Comparison of ENCODE assay signal across 8 mouse cellular contexts in genomic region chr5:135933222-135933899, GRCm38 (mm10). TPM values are rescaled to one million over a fixed set of nuclear protein-coding genes. Genes with fewer than 3 reads are reported as not detected.
A peak's percentile ranks its signal among the peaks of the same experiment; 100 is the strongest.
DNase-seq lines count a peak whose midpoint lies in the region; ATAC-seq and TF ChIP-seq lines count a peak whose summit lies in the region.

No protein-coding gene starts in this region.

- peaks cover 35% of the 10 kb centered on the region for H3K4me1 ChIP-seq in erythroblast, embryonic 14.5 days (ENCODE audit: control insufficient read depth)
- peaks cover 38% of the 10 kb centered on the region for H3K4me1 ChIP-seq in forebrain, embryonic 12.5 days
- H3K4me1 ChIP-seq in liver, embryonic 13.5 days (replicated peaks) = peaks cover 50% of the 10 kb centered on the region

- H3K9ac ChIP-seq in forebrain, embryonic 12.5 days = peak overlapping the region; percentile 97
- peak overlapping the region; percentile 95 for H3K9ac ChIP-seq in liver, embryonic 13.5 days

- DNase-seq in liver, embryonic 13.5 days = no peak
- DNase-seq in layer of hippocampus, adult 8-10 months (ENCODE audit: low spot score in 2 of 2) = no peak
- no peak for DNase-seq in kidney, postnatal 14 days
- no peak for DNase-seq in cerebellum, postnatal 14 days

- H3ac ChIP-seq in C2C12 (ENCODE audit: control insufficient read depth, insufficient read length, low read depth) = peak overlapping the region; percentile 82

- peak overlapping the region; percentile 99 for H3K4me3 ChIP-seq in erythroblast, embryonic 14.5 days (replicated peaks)
- H3K4me3 ChIP-seq in C2C12 (ENCODE audit: insufficient read depth, poor library complexity, severe bottlenecking) = peak overlapping the region; percentile 94
- peak overlapping the region; percentile 92 for H3K4me3 ChIP-seq in forebrain, embryonic 12.5 days (replicated peaks)
- peak overlapping the region; percentile 98 for H3K4me3 ChIP-seq in liver, embryonic 13.5 days (replicated peaks)

- peak overlapping the region; percentile 98 for H3K27ac ChIP-seq in forebrain, embryonic 12.5 days
- H3K27ac ChIP-seq in liver, embryonic 13.5 days = peak overlapping the region; percentile 98

- peaks cover 59% of the 10 kb centered on the region for H3K79me3 ChIP-seq in C2C12 (ENCODE audit: low read depth)

- TF ChIP-seq CTCF in C2C12 (IDR thresholded peaks at IDR 0.05; ENCODE audit: control insufficient read depth, insufficient read depth, insufficient read length) = no peak

- H3K9me3 ChIP-seq in erythroblast, embryonic 14.5 days (ENCODE audit: control insufficient read depth, low read length) = no peaks in the 10 kb centered on the region
- H3K9me3 ChIP-seq in forebrain, embryonic 12.5 days = no peaks in the 10 kb centered on the region
- no peaks in the 10 kb centered on the region for H3K9me3 ChIP-seq in liver, embryonic 13.5 days (replicated peaks)

- H3K4me2 ChIP-seq in forebrain, embryonic 12.5 days = peak overlapping the region; percentile 65
- H3K4me2 ChIP-seq in liver, embryonic 13.5 days = peak overlapping the region; percentile 93

- 14% methylated on average over 12 of the region's 12 CpGs for WGBS in forebrain, embryonic 12.5 days
- 11% methylated on average over 12 of the region's 12 CpGs for whole genome bisulfite sequencing in liver, embryonic 13.5 days (ENCODE audit: insufficient replicate concordance)

- peaks cover 39% of the 10 kb centered on the region for H3K36me3 ChIP-seq in erythroblast, embryonic 14.5 days (ENCODE audit: control insufficient read depth)
- peaks cover 43% of the 10 kb centered on the region for H3K36me3 ChIP-seq in C2C12 (ENCODE audit: control insufficient read depth, insufficient read depth)
- H3K36me3 ChIP-seq in forebrain, embryonic 12.5 days (replicated peaks) = peaks cover 39% of the 10 kb centered on the region
- peaks cover 39% of the 10 kb centered on the region for H3K36me3 ChIP-seq in liver, embryonic 13.5 days

- no peak for ATAC-seq in erythroblast, adult 5-6 weeks (replicated peaks; ENCODE audit: low FRiP score, poor library complexity, severe bottlenecking)
- no peak for ATAC-seq in forebrain, embryonic 12.5 days (ENCODE audit: low FRiP score)
- no peak for ATAC-seq in liver, embryonic 13.5 days (ENCODE audit: low read depth)

- H3K79me2 ChIP-seq in C2C12 (ENCODE audit: control insufficient read depth, insufficient read depth) = peaks cover 61% of the 10 kb centered on the region

- no peaks in the 10 kb centered on the region for H3K27me3 ChIP-seq in erythroblast, embryonic 14.5 days (ENCODE audit: control insufficient read depth)
- H3K27me3 ChIP-seq in C2C12 (ENCODE audit: control insufficient read depth, insufficient read depth, insufficient read length) = no peaks in the 10 kb centered on the region
- no peaks in the 10 kb centered on the region for H3K27me3 ChIP-seq in forebrain, embryonic 12.5 days
- H3K27me3 ChIP-seq in liver, embryonic 13.5 days = no peaks in the 10 kb centered on the region

TF ChIP-seq in C2C12, 6 proteins besides CTCF, POLR2A, EP300 and RAD21:
- TF ChIP-seq USF1 (IDR thresholded peaks at IDR 0.05; ENCODE audit: low read depth) = no peak
- TF ChIP-seq FOSL1 (IDR thresholded peaks at IDR 0.05; ENCODE audit: insufficient read depth, low read length, poor library complexity, severe bottlenecking) = no peak
- no peak for TF ChIP-seq CEBPB (IDR thresholded peaks at IDR 0.05; ENCODE audit: low read depth)
- TF ChIP-seq MYOG (IDR thresholded peaks at IDR 0.05; ENCODE audit: control insufficient read depth, extremely low read depth, insufficient read length) = no peak
- no peak for TF ChIP-seq MAX (IDR thresholded peaks at IDR 0.05)
TF ChIP-seq in C2C12: peak in this region for 0.

RNA-seq across cellular contexts. Expression of gene Ywhag, which starts 1.1 kb away (rescaled TPM):
- 5.0 and 5.6 TPM in 2 replicates for polyA plus RNA-seq in erythroblast, embryonic 14.5 days (2012)
- total RNA-seq in erythroblast, adult 5-6 weeks (2015; ENCODE audit: low replicate concordance) = 14.8 and 40.5 TPM in 2 replicates
- 17.3 and 17.9 TPM in 2 replicates for total RNA-seq in erythroblast, adult 5-6 weeks (2017; ENCODE audit: low replicate concordance)
- polyA plus RNA-seq in C2C12 (2012; fragmentation: generic; extraction: Trizol) = 227 TPM
- 410 and 460 TPM in 2 replicates for polyA plus RNA-seq in forebrain, embryonic 12.5 days (2016; fragmentation: Nextera tagmentation; extraction: Ambion mirVana)
- 80.8 and 100 TPM in 2 replicates for polyA plus RNA-seq in liver, embryonic 13.5 days (2015; fragmentation: Nextera tagmentation; extraction: Ambion mirVana)
- 1,000 to 10,000 TPM; 1,040 to 1,170 (median 1,116) TPM for total RNA-seq in layer of hippocampus, adult 8-10 months (2022)

RNA-seq across cellular contexts. Expression of gene Ssc4d, which starts 41.0 kb away (rescaled TPM):
- polyA plus RNA-seq in erythroblast, embryonic 14.5 days (2012) = 0.03 and 0.27 TPM in 2 replicates
- 6.0 and 6.3 TPM in 2 replicates for total RNA-seq in erythroblast, adult 5-6 weeks (2015; ENCODE audit: low replicate concordance)
- total RNA-seq in erythroblast, adult 5-6 weeks (2017; ENCODE audit: low replicate concordance) = 0.56 TPM in 1 of 2 replicates, not detected in the other
- 3.6 TPM for polyA plus RNA-seq in C2C12 (2012; fragmentation: generic; extraction: Trizol)
- polyA plus RNA-seq in forebrain, embryonic 12.5 days (2016; fragmentation: Nextera tagmentation; extraction: Ambion mirVana) = 1.1 and 1.7 TPM in 2 replicates
- 1.8 TPM in 2 replicates for polyA plus RNA-seq in liver, embryonic 13.5 days (2015; fragmentation: Nextera tagmentation; extraction: Ambion mirVana)
- 1 to 10 TPM in 2 of 4 experiments, under 1 TPM in 2; 0.76 to 1.7 (median 0.99) TPM for total RNA-seq in layer of hippocampus, adult 8-10 months (2022)

RNA-seq across cellular contexts. Expression of gene Hspb1, which starts 45.6 kb away (rescaled TPM):
- 0.08 TPM in 1 of 2 replicates, not detected in the other for polyA plus RNA-seq in erythroblast, embryonic 14.5 days (2012)
- not detected in 2 replicates for total RNA-seq in erythroblast, adult 5-6 weeks (2015; ENCODE audit: low replicate concordance)
- not detected in 2 replicates for total RNA-seq in erythroblast, adult 5-6 weeks (2017; ENCODE audit: low replicate concordance)
- polyA plus RNA-seq in C2C12 (2012; fragmentation: generic; extraction: Trizol) = 638 TPM
- polyA plus RNA-seq in forebrain, embryonic 12.5 days (2016; fragmentation: Nextera tagmentation; extraction: Ambion mirVana) = 7.8 and 10.7 TPM in 2 replicates
- polyA plus RNA-seq in liver, embryonic 13.5 days (2015; fragmentation: Nextera tagmentation; extraction: Ambion mirVana) = 6.4 and 7.3 TPM in 2 replicates
- 10 to 100 TPM; 17.8 to 30.2 (median 23.0) TPM for total RNA-seq in layer of hippocampus, adult 8-10 months (2022)

RNA-seq across cellular contexts. Expression of gene Zp3, which starts 46.5 kb away (rescaled TPM):
- not detected in 2 replicates for polyA plus RNA-seq in erythroblast, embryonic 14.5 days (2012)
- not detected in 2 replicates for total RNA-seq in erythroblast, adult 5-6 weeks (2015; ENCODE audit: low replicate concordance)
- not detected in 2 replicates for total RNA-seq in erythroblast, adult 5-6 weeks (2017; ENCODE audit: low replicate concordance)
- not detected for polyA plus RNA-seq in C2C12 (2012; fragmentation: generic; extraction: Trizol)
- polyA plus RNA-seq in forebrain, embryonic 12.5 days (2016; fragmentation: Nextera tagmentation; extraction: Ambion mirVana) = 0.28 TPM in 1 of 2 replicates, not detected in the other
- not detected in 2 replicates for polyA plus RNA-seq in liver, embryonic 13.5 days (2015; fragmentation: Nextera tagmentation; extraction: Ambion mirVana)
- total RNA-seq in layer of hippocampus, adult 8-10 months (2022) = not detected

Comparison
In these comparisons a context has a peak if more than half of its experiments do, and no peak if none do; other contexts are left out.
1. RNA of gene Ywhag, which starts 1.1 kb away (polyA plus RNA-seq): 410 to 460 TPM in forebrain, embryonic 12.5 days, 227 TPM in C2C12 (single experiment) and 80.8 to 100 TPM in liver, embryonic 13.5 days; 5.0 to 5.6 TPM in erythroblast, embryonic 14.5 days; every median in the first group is over 10 times any median in the second.
2. RNA of gene Hspb1, which starts 45.6 kb away (polyA plus RNA-seq): 638 TPM in C2C12 (single experiment); 7.8 to 10.7 TPM in forebrain, embryonic 12.5 days, 6.4 to 7.3 TPM in liver, embryonic 13.5 days and 0.08 TPM in erythroblast, embryonic 14.5 days; every median in the first group is over 10 times any median in the second.
3. Peak in every context shown above with its lines, with median percentiles within 50 percentile points of each other: H3K4me3 ChIP-seq.